Mouse (Mus musculus) embryonic fibroblast, embryonic 13.5 days (primary cell): ENCODE data around the gene Fbn1.

ENCODE experiments used
- CTCF ChIP-seq: IDR thresholded peaks from 2 replicates; pipeline ENCODE4 v1.5.1; 2011; ENCODE audit warnings: mild to moderate bottlenecking, control low read depth, low read length, moderate library complexity, borderline replicate concordance; ENCODE audit not compliant: insufficient read depth
- POLR2A ChIP-seq: IDR thresholded peaks from 2 replicates; pipeline ENCODE4 v1.6.1; 2011; ENCODE audit warnings: low read depth, mild to moderate bottlenecking, control low read depth, low read length, moderate library complexity

GRCm38 (mm10) chr2:125539640-125540039 is 31.8 kb upstream of the Fbn1 start:
- no peak for TF ChIP-seq CTCF
- no peak for TF ChIP-seq POLR2A
